Mouse (Mus musculus): ENCODE results near the gene Prss1.
"Not testable (repeated sequence)": the region's sequence is repeated elsewhere in the genome, so short reads cannot be mapped to it uniquely, and the experiment has no call there.

Gene Prss1

GRCm38 (mm10) chr6:41458632-41459031 is at the start of gene Prss1:
Gene Prss1, plus strand, starts transcription at chr6:41458932.
- not testable (repeated sequence) for DNase-seq

GRCm38 (mm10) chr6:41442261-41442660 is 16.5 kb upstream of the Prss1 start:
- DNase-seq: not testable (repeated sequence)

GRCm38 (mm10) chr6:41446045-41446444 is 12.7 kb upstream of the Prss1 start, which contains the start of gene Gm10334:
Gene Gm10334, minus strand, starts transcription at chr6:41446145.
- DNase-seq: not testable (repeated sequence)

GRCm38 (mm10) chr6:41499374-41499773 is 40.6 kb downstream of the Prss1 start:
- DNase-seq: no peak

GRCm38 (mm10) chr6:41504915-41505314 is 46.2 kb downstream of the Prss1 start:
- no peak for DNase-seq

GRCm38 (mm10) chr6:41505323-41505722 is 46.6 kb downstream of the Prss1 start:
- DNase-seq: no peak
